Mouse (Mus musculus): ENCODE measurements around the gene Rubcnl.

- TF ChIP-seq CTCF (IDR thresholded peaks at IDR 0.05; ENCODE audit: low read depth) (no peak), EP300 (IDR thresholded peaks at IDR 0.05; ENCODE audit: low read depth) (no peak)
Observed at GRCm38 (mm10) chr14:75065211-75065610, 49.4 kb downstream of the Rubcnl start.

Measured in liver, embryonic 14.5 days (tissue).